Mouse (Mus musculus) myocyte (in vitro differentiated cells): Measurements from ENCODE around the gene Zfp983.

ENCODE experiments used
- E2F4 ChIP-seq: IDR thresholded peaks from one replicate; pipeline ENCODE4 v1.6.1; 2011; ENCODE audit warnings: mild to moderate bottlenecking, control low read depth, moderate library complexity; ENCODE audit not compliant: insufficient read depth
- POLR2A ChIP-seq: IDR thresholded peaks from one replicate; pipeline ENCODE4 v1.6.1; 2011; ENCODE audit warnings: low read depth, mild to moderate bottlenecking, control low read depth, moderate library complexity; ENCODE audit not compliant: insufficient read length

GRCm38 (mm10) chr17:21708401-21708800 lies 58.0 kb downstream of the Zfp983 start:
- TF ChIP-seq POLR2A, result no peak
- no peak for TF ChIP-seq E2F4
